Mouse (Mus musculus) limb, embryonic 13.5 days (tissue): ENCODE data around the gene Rnf7. TPM values are rescaled to one million over a fixed set of nuclear protein-coding genes. Genes with fewer than 3 reads are reported as not detected.
A peak's percentile ranks its signal among the peaks of the same experiment; 100 is the strongest.
"Not testable (repeated sequence)": the region's sequence is repeated elsewhere in the genome, so short reads cannot be mapped to it uniquely, and the experiment has no call there.

Experiments
- ATAC-seq: fragments of 200-750 bp; cut with Nextera tagmentation; 2 replicates; pipeline ENCODE4 v1.8.0; 2017; ENCODE audit warnings: low read depth, moderate number of reproducible peaks, moderate TSS enrichment; ENCODE audit not compliant: low FRiP score
- H3K27ac ChIP-seq: fragments of 300-500 bp; sonication (generic); 2 replicates; pipeline ENCODE4 v1.5.1; 2015; ENCODE audit warnings: inconsistent platforms, mild to moderate bottlenecking, moderate library complexity
- H3K27me3 ChIP-seq: fragments of 300-500 bp; sonication (generic); 2 replicates; pipeline ENCODE4 v1.6.1; 2015; ENCODE audit warnings: mild to moderate bottlenecking, inconsistent platforms
- H3K36me3 ChIP-seq: fragments of 300-500 bp; sonication (generic); 2 replicates; pipeline ENCODE4 v1.6.1; 2015; ENCODE audit warnings: inconsistent platforms, mild to moderate bottlenecking, moderate library complexity
- H3K4me1 ChIP-seq: fragments of 300-500 bp; sonication (generic); 2 replicates; pipeline ENCODE4 v1.6.1; 2015; ENCODE audit warnings: inconsistent platforms
- H3K4me2 ChIP-seq: fragments of 300-500 bp; sonication (generic); replicated peaks from 2 replicates; pipeline ENCODE4 v1.6.1; 2015; ENCODE audit warnings: inconsistent platforms, mild to moderate bottlenecking, moderate library complexity
- H3K4me3 ChIP-seq: fragments of 300-500 bp; sonication (generic); 2 replicates; pipeline ENCODE4 v1.5.1; 2015; ENCODE audit warnings: moderate library complexity, mild to moderate bottlenecking, inconsistent platforms
- H3K9ac ChIP-seq: fragments of 300-500 bp; sonication (generic); 2 replicates; pipeline ENCODE4 v1.6.1; 2015; ENCODE audit warnings: mild to moderate bottlenecking, inconsistent platforms
- H3K9me3 ChIP-seq: fragments of 300-500 bp; sonication (generic); 2 replicates; pipeline ENCODE4 v1.6.1; 2016; ENCODE audit warnings: inconsistent platforms
- WGBS: fragments of 180-500 bp; shearing (Covaris S2); methylation state at CpG from one replicate; pipeline ENCODE4 v1.1.7; 2015; 5-methylcytosine and 5-hydroxymethylcytosine counted together
- polyA plus RNA-seq: library from polyadenylated mRNA; unstranded; fragments of >200 nt; fragmentation: Nextera tagmentation; extraction: Ambion mirVana; gene quantifications from 2 replicates; pipeline ENCODE4 v1.2.1, GENCODE M21; 2015

Gene Rnf7
- 246 and 254 TPM in 2 replicates for polyA plus RNA-seq

DNA sequence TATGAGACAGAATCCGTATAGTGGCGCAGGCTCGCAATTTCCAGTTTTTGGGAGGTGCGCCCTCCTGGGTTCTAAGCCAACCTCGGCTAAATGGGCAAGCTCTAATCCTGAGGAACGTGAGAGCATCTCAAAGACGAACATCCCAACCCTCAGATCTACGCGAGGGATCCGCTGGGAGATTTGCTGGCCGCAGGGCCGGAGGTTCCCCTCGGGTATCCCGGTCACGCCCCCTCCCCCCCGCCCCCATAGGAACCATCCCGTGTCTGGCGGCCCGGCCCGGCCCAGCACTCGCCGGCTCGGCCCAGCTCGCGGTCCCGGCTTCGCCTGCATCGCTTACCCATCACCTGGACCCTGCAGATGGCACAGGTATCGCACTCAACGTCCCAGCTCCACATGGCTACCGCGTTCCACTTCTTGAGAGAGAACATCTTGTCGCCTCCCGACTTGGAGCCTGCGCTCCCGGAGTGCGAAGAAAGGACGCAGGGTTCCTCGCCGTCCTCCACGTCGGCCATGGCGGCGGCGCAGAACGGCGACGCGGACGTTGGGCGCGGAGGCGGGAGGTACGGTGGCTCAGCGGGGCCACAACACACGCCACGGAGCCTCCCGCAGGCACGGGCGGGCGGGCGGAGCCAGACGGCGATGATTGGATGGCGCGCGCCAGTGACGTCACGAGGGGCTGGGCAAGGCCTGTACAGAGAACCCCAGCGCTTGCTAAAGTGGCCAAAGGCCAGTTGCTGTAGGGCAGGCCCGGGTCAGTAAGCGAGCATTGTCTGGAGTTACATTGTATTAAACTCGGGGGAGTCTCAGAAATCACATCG lies at the start of gene Rnf7:
Rnf7 (minus strand) TSS at position 605 of the 818 bp plus-strand sequence.
- H3K27ac ChIP-seq: peak within 1 kb of the TSS; percentile 86
- ATAC-seq: peak; percentile 97
- H3K4me3 ChIP-seq: peak within 1 kb of the TSS; percentile 67
- H3K27me3 ChIP-seq: no peaks in the 10 kb centered on the region
- peak within 1 kb of the TSS; percentile 78 for H3K4me2 ChIP-seq
- under 1% methylated on average over 72 of the region's 74 CpGs for WGBS
- no peaks in the 10 kb centered on the region for H3K9me3 ChIP-seq
- H3K9ac ChIP-seq: peak within 1 kb of the TSS; percentile 82
- peaks cover 22% of the 10 kb centered on the region for H3K4me1 ChIP-seq
- H3K36me3 ChIP-seq: peaks cover 12% of the 10 kb centered on the region; the same call in 1 of the 2 replicates

DNA sequence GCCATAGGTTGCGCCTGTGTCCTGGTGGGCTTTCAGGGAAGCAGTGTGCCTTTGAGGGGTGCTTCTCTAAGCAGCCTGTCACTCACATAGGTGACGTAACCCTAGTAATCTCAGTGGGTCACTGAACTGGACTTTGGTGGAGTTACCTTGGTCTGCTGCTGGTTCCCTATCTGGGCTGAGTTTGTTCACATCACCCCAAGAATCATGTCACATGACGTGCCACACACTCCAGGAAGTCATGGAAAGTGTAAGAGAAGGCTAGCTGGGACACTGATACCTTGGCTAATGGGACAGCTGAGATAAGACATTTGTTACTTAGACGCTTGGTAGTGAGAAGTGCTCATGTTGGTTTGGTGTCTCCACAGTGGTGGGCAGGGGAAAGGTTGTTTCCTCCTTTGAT lies 47.5 kb upstream of the Rnf7 start:
- H3K27me3 ChIP-seq: no peaks in the 10 kb centered on the region
- no peak overlapping the region for H3K9ac ChIP-seq
- no peaks in the 10 kb centered on the region for H3K36me3 ChIP-seq
- 82% methylated on average over 4 of the region's 4 CpGs for WGBS
- no peak for ATAC-seq
- no peak overlapping the region for H3K4me2 ChIP-seq
- no peaks in the 10 kb centered on the region for H3K9me3 ChIP-seq
- peaks cover 21% of the 10 kb centered on the region for H3K4me1 ChIP-seq
- no peak overlapping the region for H3K27ac ChIP-seq
- no peak overlapping the region for H3K4me3 ChIP-seq

DNA sequence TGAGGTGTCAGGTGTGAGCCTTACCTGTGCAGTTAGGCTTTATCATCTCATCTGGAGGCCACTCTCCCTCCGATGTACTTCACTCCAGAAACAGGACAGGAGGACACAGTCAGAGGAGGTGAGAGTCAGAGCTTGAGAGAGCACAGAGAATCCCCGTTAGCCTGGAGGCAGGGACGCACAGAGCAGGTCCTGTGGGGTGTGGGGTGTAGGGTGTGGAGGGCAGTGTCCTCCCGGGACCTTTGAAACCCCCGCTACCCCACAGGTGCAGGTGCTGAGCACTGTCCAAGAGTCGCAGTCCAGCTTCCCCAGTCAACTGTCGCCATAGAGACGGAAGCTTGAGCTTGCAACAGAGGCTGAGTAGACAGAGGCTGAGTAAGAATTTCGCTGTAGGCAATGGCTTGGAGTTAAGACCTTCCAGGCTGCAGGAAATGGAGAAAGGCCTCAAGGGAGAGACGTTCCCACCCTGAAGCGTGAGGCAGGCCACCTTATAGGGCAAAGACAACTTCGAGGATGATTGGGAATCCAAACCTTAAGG lies 46.6 kb upstream of the Rnf7 start, which contains the start of gene Gm28729:
Gm28729 (minus strand) TSS at position 293 of the 535 bp plus-strand sequence.
- H3K27ac ChIP-seq: no peak within 1 kb of the TSS
- H3K9ac ChIP-seq: 0 out of 2 replicates have a peak within 1 kb of the TSS, but pooled peaks have one; percentile 4
- peaks cover 12% of the 10 kb centered on the region for H3K4me1 ChIP-seq
- H3K36me3 ChIP-seq: no peaks in the 10 kb centered on the region
- no peaks in the 10 kb centered on the region for H3K27me3 ChIP-seq
- H3K4me2 ChIP-seq: no peak within 1 kb of the TSS
- 53% methylated on average over 12 of the region's 12 CpGs for WGBS
- no peak within 1 kb of the TSS for H3K4me3 ChIP-seq
- 0 out of 2 replicates have a peak, but pooled peaks have one; percentile 10 for ATAC-seq
- no peaks in the 10 kb centered on the region for H3K9me3 ChIP-seq

DNA sequence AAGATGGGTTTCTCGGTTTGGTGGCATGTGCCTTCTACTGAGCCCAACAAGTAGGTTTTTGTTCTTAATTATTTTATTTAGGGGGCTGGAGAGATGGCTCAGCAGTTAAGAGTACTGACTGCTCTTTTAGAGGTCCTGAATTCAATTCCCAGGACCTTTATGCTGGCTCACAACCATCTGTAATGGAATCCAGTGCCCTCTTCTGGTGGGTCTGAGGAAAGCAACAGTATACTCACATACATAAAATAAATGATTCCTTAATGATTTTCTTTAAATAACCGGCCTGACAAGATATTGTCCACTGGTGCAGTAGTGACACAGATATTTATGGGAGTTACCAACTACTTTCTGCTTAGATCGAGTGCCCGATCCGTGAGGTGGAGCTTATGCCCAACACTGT lies 44.7 kb upstream of the Rnf7 start:
- Histone ChIP-seq H3K4me3 (no peak overlapping the region), H3K4me1 (peaks cover 8% of the 10 kb centered on the region), H3K27me3 (no peaks in the 10 kb centered on the region), H3K4me2 (no peak overlapping the region), H3K36me3 (no peaks in the 10 kb centered on the region), H3K9me3 (no peaks in the 10 kb centered on the region), H3K27ac (no peak overlapping the region), H3K9ac (no peak overlapping the region)
- ATAC-seq: no peak
- 76% methylated on average over 5 of the region's 5 CpGs for WGBS

DNA sequence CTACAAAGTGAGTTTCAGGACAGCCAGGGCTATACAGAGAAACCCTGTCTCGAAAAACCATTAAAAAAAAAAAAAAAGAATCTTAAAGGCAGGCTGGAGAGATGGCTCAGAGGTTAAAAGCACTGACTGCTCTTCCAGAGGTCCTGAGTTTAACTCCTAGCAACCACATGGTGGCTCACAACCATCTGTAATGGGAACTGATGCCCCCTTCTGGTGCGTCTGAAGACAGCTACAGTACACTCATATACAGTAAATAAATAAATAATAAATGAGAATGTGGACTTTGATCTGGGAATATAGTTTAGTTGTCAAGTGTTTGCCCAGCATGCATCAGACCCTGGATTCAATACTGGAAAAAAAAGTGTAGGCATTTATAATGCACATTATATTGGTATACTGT lies 43.1 kb upstream of the Rnf7 start:
- WGBS: 83% methylated on average over 2 of the region's 2 CpGs
- not testable (repeated sequence) for H3K4me3 ChIP-seq, H3K27ac ChIP-seq, H3K4me1 ChIP-seq, H3K36me3 ChIP-seq, H3K27me3 ChIP-seq, H3K4me2 ChIP-seq, ATAC-seq, H3K9ac ChIP-seq, H3K9me3 ChIP-seq

DNA sequence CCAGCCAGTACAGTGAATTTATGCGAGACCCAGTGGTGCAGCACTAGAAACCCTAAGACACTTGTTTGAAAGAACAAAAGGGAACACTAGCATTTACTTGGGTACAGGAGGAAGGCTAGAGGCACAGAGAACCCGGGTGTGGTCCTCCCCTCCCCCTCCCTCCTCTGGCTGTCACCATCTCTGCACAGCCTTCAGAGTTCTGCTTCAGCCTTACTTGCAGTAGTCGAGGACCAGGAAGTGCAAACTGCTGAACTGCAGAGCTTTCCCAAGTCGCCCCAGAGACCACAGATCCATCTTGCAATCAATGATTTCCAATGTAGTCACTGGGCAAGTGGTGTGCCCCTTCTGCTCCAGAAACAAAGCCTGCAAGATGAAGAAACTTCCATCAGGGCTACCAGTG lies 39.0 kb upstream of the Rnf7 start:
- Histone ChIP-seq H3K27me3 (no peaks in the 10 kb centered on the region), H3K9me3 (no peaks in the 10 kb centered on the region), H3K4me3 (no peak overlapping the region), H3K4me1 (no peaks in the 10 kb centered on the region), H3K36me3 (no peaks in the 10 kb centered on the region), H3K9ac (no peak overlapping the region), H3K4me2 (no peak overlapping the region), H3K27ac (no peak overlapping the region)
- WGBS: 34% methylated on average over 4 of the region's 4 CpGs
- no peak for ATAC-seq

DNA sequence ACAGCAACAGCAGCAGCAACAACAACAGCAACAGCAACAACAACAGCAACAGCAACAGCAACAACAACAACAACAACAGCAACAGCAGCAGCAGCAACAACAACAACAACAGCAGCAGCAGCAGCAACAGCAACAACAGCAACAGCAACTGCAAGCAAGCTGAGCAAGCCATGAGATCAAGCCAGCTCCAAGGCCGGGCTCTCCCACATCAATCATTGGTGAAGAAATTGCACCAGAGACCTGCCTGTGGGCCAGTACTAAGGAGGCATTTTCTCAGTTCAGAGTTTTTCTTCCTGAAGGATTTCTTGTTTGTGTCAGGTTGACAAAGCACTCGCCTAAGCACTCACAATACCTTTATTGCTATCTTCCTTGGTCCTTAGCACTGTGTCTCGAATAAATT lies 38.3 kb upstream of the Rnf7 start:
- 53% methylated on average over 3 of the region's 3 CpGs for WGBS
- Histone ChIP-seq H3K9me3 (no peaks in the 10 kb centered on the region), H3K27ac (no peak overlapping the region), H3K27me3 (no peaks in the 10 kb centered on the region), H3K9ac (no peak overlapping the region), H3K4me3 (no peak overlapping the region), H3K4me1 (no peaks in the 10 kb centered on the region), H3K36me3 (no peaks in the 10 kb centered on the region), H3K4me2 (no peak overlapping the region)
- no peak for ATAC-seq

DNA sequence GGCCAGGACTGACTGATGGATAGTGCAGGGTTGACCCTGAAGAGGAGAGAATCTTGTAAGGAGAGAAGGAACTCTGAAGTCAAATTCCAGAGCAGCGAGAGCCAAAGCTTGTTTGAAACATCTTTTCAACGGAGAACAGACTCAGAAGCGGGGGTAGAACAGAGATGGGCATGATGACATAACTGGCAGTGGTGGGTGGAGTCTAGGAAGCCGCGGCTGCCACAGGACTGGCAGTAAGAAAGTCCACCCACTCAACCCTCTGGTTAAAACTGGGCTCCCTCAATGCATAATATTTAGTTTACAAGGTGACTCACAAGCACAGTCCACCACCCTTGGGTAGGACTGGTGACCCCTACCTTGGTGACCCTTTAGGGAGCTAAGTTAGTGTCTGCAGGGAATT lies 37.3 kb upstream of the Rnf7 start:
- no peaks in the 10 kb centered on the region for H3K36me3 ChIP-seq
- ATAC-seq: no peak
- no peaks in the 10 kb centered on the region for H3K27me3 ChIP-seq
- H3K4me2 ChIP-seq: no peak overlapping the region
- no peaks in the 10 kb centered on the region for H3K9me3 ChIP-seq
- H3K27ac ChIP-seq: no peak overlapping the region
- no peak overlapping the region for H3K9ac ChIP-seq
- 92% methylated on average over 5 of the region's 5 CpGs for WGBS
- no peaks in the 10 kb centered on the region for H3K4me1 ChIP-seq
- no peak overlapping the region for H3K4me3 ChIP-seq

DNA sequence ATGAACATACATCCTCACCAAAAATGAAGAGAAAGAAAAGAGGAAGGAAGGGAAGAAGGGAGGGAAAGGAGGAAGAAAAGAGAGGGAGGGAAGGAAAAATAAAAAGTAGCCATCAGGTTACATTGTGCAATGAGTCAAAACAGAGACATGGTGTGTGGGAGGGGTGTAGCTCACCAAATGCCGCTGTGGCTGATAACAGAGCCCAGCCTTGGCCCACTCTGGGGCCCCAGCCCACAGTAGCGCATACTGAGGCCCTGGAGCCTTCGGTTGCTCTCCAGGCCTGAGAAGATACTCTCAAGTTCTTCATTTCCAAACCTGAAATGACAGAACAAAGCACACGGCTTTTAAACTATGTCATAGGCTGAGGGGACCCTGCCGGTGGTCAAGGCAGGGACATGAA lies 35.8 kb upstream of the Rnf7 start:
- Histone ChIP-seq H3K4me2 (no peak overlapping the region), H3K36me3 (no peaks in the 10 kb centered on the region), H3K4me3 (no peak overlapping the region), H3K9ac (no peak overlapping the region), H3K4me1 (no peaks in the 10 kb centered on the region), H3K27me3 (no peaks in the 10 kb centered on the region), H3K27ac (no peak overlapping the region), H3K9me3 (no peaks in the 10 kb centered on the region)
- ATAC-seq: no peak
- 82% methylated on average over 5 of the region's 5 CpGs for WGBS

DNA sequence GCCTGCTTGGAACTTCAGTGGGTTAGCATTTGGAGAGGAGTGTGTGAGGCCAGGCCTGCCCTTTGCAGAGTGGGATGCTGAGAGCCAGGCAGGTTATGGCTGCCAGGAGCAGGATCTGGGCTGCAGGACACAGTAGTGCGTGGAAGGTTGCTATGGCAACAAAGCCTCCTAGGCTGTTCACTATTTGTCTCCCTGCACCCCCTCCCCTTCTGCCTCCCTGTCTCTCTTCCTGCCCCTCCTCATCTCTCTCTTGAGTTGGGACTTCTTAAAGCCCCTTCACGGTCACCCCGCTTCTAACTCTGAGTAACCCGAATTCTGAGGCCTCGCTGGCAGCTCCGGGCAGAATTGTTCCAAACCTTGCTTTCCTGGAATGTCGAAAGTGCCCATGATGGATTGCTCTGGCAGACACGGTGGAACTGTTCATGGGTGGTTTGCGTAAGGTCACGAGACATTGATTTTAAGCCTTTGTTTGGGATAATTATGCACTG lies 27.6 kb upstream of the Rnf7 start:
- no peaks in the 10 kb centered on the region for H3K36me3 ChIP-seq
- 27% methylated on average over 10 of the region's 10 CpGs for WGBS
- H3K4me3 ChIP-seq: no peak overlapping the region
- H3K27me3 ChIP-seq: no peaks in the 10 kb centered on the region
- peak overlapping the region; percentile 39 for H3K4me2 ChIP-seq
- peaks cover 19% of the 10 kb centered on the region for H3K4me1 ChIP-seq
- no peak overlapping the region for H3K27ac ChIP-seq
- peak; percentile 72 for ATAC-seq
- no peaks in the 10 kb centered on the region for H3K9me3 ChIP-seq
- H3K9ac ChIP-seq: no peak overlapping the region

DNA sequence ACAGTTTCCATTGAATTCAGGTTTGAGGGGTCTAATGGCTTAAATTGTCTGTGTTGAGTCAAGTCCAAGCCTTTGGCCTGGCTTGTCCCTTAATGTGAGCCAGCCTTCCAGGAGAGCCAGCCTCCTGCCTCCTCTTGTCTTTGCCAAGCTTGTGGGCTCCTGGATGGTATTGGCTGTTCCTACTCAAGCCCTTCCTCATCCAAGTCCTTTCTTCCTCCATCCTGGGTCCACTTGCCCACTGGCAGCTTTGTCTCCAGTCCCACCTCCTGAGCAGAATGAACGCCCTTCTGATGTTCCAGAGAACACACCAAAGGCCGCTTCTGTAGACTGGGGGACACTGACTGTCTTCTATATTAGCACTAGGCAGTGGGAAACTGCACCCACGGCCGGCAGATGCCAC lies 26.7 kb upstream of the Rnf7 start:
- Histone ChIP-seq H3K4me1 (peaks cover 19% of the 10 kb centered on the region), H3K27ac (no peak overlapping the region), H3K9ac (no peak overlapping the region), H3K4me2 (no peak overlapping the region), H3K27me3 (no peaks in the 10 kb centered on the region), H3K4me3 (no peak overlapping the region), H3K36me3 (no peaks in the 10 kb centered on the region), H3K9me3 (no peaks in the 10 kb centered on the region)
- ATAC-seq: no peak
- WGBS: 77% methylated on average over 4 of the region's 4 CpGs

DNA sequence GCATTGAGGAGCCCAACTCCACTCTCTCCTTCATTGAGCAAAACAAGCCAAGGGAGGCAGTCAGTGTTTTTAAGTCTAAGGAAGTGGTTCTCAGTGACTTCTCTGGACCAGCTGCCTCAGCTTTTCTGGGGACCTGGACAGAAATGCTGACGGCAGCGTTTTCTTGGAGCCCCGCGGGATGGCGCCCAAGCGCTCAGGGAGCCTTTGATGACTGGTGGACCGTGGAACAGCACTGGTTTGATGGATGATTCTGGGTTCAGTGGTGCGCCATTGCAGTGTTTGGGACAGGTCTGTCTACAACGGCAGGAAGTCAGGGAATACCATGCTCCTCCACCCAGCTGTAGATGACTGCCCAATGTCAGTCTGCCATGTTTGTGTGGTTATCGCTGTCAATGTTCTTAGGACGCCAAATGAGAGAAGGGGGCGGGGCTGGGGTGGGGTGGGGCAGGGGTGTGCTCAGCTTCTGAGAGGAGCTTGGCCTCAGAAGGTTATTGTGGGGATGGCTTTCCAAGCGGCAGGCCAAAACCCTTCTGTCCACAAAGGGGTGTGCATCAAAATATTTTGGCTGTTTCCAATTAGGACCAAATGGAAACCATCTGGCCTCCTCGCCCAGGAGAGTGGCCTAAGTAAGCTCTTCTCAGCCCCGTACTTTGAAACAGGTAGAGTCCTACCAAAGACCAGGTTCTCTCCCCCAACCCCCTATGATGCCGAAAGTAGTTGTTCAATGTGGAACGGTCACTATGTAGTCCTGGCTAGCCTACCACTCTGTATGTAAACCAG lies 25.8 kb upstream of the Rnf7 start:
- WGBS: 47% methylated on average over 17 of the region's 17 CpGs
- H3K9me3 ChIP-seq: peaks cover under 1% of the 10 kb centered on the region; the same call in 1 of the 2 replicates
- no peaks in the 10 kb centered on the region for H3K27me3 ChIP-seq
- no peak for ATAC-seq
- H3K4me1 ChIP-seq: peaks cover 19% of the 10 kb centered on the region
- H3K4me3 ChIP-seq: no peak overlapping the region
- no peaks in the 10 kb centered on the region for H3K36me3 ChIP-seq
- H3K4me2 ChIP-seq: peak overlapping the region; percentile 16; the same call in 1 of the 2 replicates
- H3K27ac ChIP-seq: no peak overlapping the region
- no peak overlapping the region for H3K9ac ChIP-seq
